Mouse (Mus musculus): ENCODE data around the gene 5730522E02Rik.
"Not testable (repeated sequence)": the region's sequence is repeated elsewhere in the genome, so short reads cannot be mapped to it uniquely, and the experiment has no call there.

The 5730522E02Rik gene

GRCm38 (mm10) chr11:26210582-26211180, at the start of gene 5730522E02Rik:
Gene 5730522E02Rik (minus strand): TSS chr11:26210763.
- no peak for DNase-seq (ENCODE audit: extremely low read depth, low read depth, low spot score)

- no peak for DNase-seq (ENCODE audit: extremely low read depth, low read depth, low spot score)
Observed at GRCm38 (mm10) chr11:26236540-26236939, 26.0 kb upstream of the 5730522E02Rik start.

GRCm38 (mm10) chr11:26229895-26230294, 19.3 kb upstream of the 5730522E02Rik start:
- no peak for DNase-seq (ENCODE audit: extremely low read depth, low read depth, low spot score)

GRCm38 (mm10) chr11:26213643-26214042, 3.1 kb upstream of the 5730522E02Rik start:
- DNase-seq (ENCODE audit: extremely low read depth, low read depth, low spot score) = not testable (repeated sequence)

GRCm38 (mm10) chr11:26209811-26210581, 567 bp downstream of the 5730522E02Rik start:
- DNase-seq (ENCODE audit: extremely low read depth, low read depth, low spot score) = no peak

- DNase-seq (ENCODE audit: extremely low read depth, low read depth, low spot score) = no peak
Observed at GRCm38 (mm10) chr11:26203466-26203865, 7.1 kb downstream of the 5730522E02Rik start.

- no peak for DNase-seq (ENCODE audit: extremely low read depth, low read depth, low spot score)
Observed at GRCm38 (mm10) chr11:26202842-26203241, 7.7 kb downstream of the 5730522E02Rik start.

- no peak for DNase-seq (ENCODE audit: extremely low read depth, low read depth, low spot score)
Observed at GRCm38 (mm10) chr11:26201778-26202097, 8.8 kb downstream of the 5730522E02Rik start.

- no peak for DNase-seq (ENCODE audit: extremely low read depth, low read depth, low spot score)
Observed at GRCm38 (mm10) chr11:26200970-26201777, 9.4 kb downstream of the 5730522E02Rik start.

- DNase-seq (ENCODE audit: extremely low read depth, low read depth, low spot score) = no peak
Observed at GRCm38 (mm10) chr11:26195468-26195867, 15.1 kb downstream of the 5730522E02Rik start.

- no peak for DNase-seq (ENCODE audit: extremely low read depth, low read depth, low spot score)
Observed at GRCm38 (mm10) chr11:26187231-26187967, 23.2 kb downstream of the 5730522E02Rik start.

GRCm38 (mm10) chr11:26170572-26170971, 40.0 kb downstream of the 5730522E02Rik start:
- no peak for DNase-seq (ENCODE audit: extremely low read depth, low read depth, low spot score)

- DNase-seq (ENCODE audit: extremely low read depth, low read depth, low spot score) = no peak
Observed at GRCm38 (mm10) chr11:26167609-26167971, 43.0 kb downstream of the 5730522E02Rik start.

GRCm38 (mm10) chr11:26166966-26167608, 43.5 kb downstream of the 5730522E02Rik start:
- DNase-seq (ENCODE audit: extremely low read depth, low read depth, low spot score) = no peak

- DNase-seq (ENCODE audit: extremely low read depth, low read depth, low spot score) = no peak
Observed at GRCm38 (mm10) chr11:26164651-26165259, 45.8 kb downstream of the 5730522E02Rik start.

- DNase-seq (ENCODE audit: extremely low read depth, low read depth, low spot score) = no peak
Observed at GRCm38 (mm10) chr11:26161354-26161753, 49.2 kb downstream of the 5730522E02Rik start.

GRCm38 (mm10) chr11:26159033-26159432, 51.5 kb downstream of the 5730522E02Rik start:
- DNase-seq (ENCODE audit: extremely low read depth, low read depth, low spot score) = no peak

- DNase-seq (ENCODE audit: extremely low read depth, low read depth, low spot score) = no peak
Observed at GRCm38 (mm10) chr11:26140024-26140423, 70.5 kb downstream of the 5730522E02Rik start.

- DNase-seq (ENCODE audit: extremely low read depth, low read depth, low spot score) = no peak
Observed at GRCm38 (mm10) chr11:26138013-26138412, 72.5 kb downstream of the 5730522E02Rik start.

GRCm38 (mm10) chr11:26130911-26131310, 79.7 kb downstream of the 5730522E02Rik start:
- DNase-seq (ENCODE audit: extremely low read depth, low read depth, low spot score) = no peak

Measured in fat pad, adult 2 months (tissue).